Mouse (Mus musculus): ENCODE results near the gene Rce1. TPM values are rescaled to one million over a fixed set of nuclear protein-coding genes. Genes with fewer than 3 reads are reported as not detected.
A peak's percentile ranks its signal among the peaks of the same experiment; 100 is the strongest.

Rce1 gene
- polyA plus RNA-seq, 1 experiment from 2014 or later, result 52.5 TPM

GRCm38 (mm10) chr19:4644271-4644670 is 18.8 kb upstream of the Rce1 start:
- no peaks in the 10 kb centered on the region for H3K9me3 ChIP-seq (ENCODE audit: low read length)
- 41% methylated on average over 10 of the region's 10 CpGs for WGBS
- no peak for DNase-seq (ENCODE audit: low spot score)

GRCm38 (mm10) chr19:4635986-4636385 is 10.5 kb upstream of the Rce1 start:
- Histone ChIP-seq H3K27ac (ENCODE audit: low read length) (no peak overlapping the region), H3K4me3 (ENCODE audit: low read depth, low read length) (no peak overlapping the region), H3K27me3 (replicated peaks; ENCODE audit: insufficient read depth, low read length) (no peaks in the 10 kb centered on the region), H3K4me1 (ENCODE audit: insufficient read depth, low read depth, low read length) (no peaks in the 10 kb centered on the region), H3K9me3 (ENCODE audit: low read length) (no peaks in the 10 kb centered on the region), H3K36me3 (ENCODE audit: insufficient read depth, low read length) (no peaks in the 10 kb centered on the region), H3K4me2 (replicated peaks; ENCODE audit: low read depth, low read length) (no peak overlapping the region), H3K9ac (replicated peaks; ENCODE audit: low read depth) (no peak overlapping the region)
- ATAC-seq (no peak), DNase-seq (ENCODE audit: low spot score) (no peak)
- TF ChIP-seq CTCF (IDR thresholded peaks at IDR 0.05), result no peak
- no peak for TF ChIP-seq EP300 (IDR thresholded peaks at IDR 0.05)
- WGBS, result 68% methylated on average over 4 of the region's 4 CpGs

More at GRCm38 (mm10) chr19:4644271-4644670, 18.8 kb upstream of the Rce1 start:
- no peaks in the 10 kb centered on the region for H3K4me1 ChIP-seq (ENCODE audit: insufficient read depth, low read depth, low read length)
- ATAC-seq, result no peak
- no peak overlapping the region for H3K4me2 ChIP-seq (replicated peaks; ENCODE audit: low read depth, low read length)
- H3K36me3 ChIP-seq (ENCODE audit: insufficient read depth, low read length), result no peaks in the 10 kb centered on the region
- no peak overlapping the region for H3K9ac ChIP-seq (replicated peaks; ENCODE audit: low read depth)
- H3K27me3 ChIP-seq (replicated peaks; ENCODE audit: insufficient read depth, low read length), result no peaks in the 10 kb centered on the region
- no peak for TF ChIP-seq EP300 (IDR thresholded peaks at IDR 0.05)
- TF ChIP-seq CTCF (IDR thresholded peaks at IDR 0.05), result peak; percentile 55
- no peak overlapping the region for H3K4me3 ChIP-seq (ENCODE audit: low read depth, low read length)
- no peak overlapping the region for H3K27ac ChIP-seq (ENCODE audit: low read length)

DNA sequence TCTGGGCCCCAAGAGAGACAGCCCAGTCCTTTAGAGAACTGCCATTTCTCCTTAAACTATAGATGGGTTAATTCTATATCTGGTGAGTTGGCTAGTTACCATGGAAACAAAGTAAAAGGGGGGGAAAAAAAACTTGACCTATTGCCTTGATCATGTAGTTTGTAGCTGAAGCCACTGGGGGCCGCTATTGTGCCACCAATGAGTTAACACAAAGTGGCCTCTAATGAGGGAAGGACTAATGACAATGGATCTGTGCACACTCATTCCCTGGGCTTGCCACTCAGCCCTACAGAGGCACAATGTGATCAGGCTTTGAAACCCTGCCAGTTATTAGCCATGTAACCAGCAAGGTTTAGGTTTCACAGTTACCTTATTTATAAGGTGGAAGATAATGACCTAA is 3.4 kb upstream of the Rce1 start:
- Histone ChIP-seq H3K36me3 (ENCODE audit: insufficient read depth, low read length) (no peaks in the 10 kb centered on the region), H3K9ac (replicated peaks; ENCODE audit: low read depth) (no peak overlapping the region), H3K27me3 (replicated peaks; ENCODE audit: insufficient read depth, low read length) (no peaks in the 10 kb centered on the region), H3K9me3 (ENCODE audit: low read length) (no peaks in the 10 kb centered on the region), H3K27ac (ENCODE audit: low read length) (no peak overlapping the region), H3K4me1 (ENCODE audit: insufficient read depth, low read depth, low read length) (peaks cover 10% of the 10 kb centered on the region; the same call in 1 of the 2 replicates), H3K4me3 (ENCODE audit: low read depth, low read length) (no peak overlapping the region), H3K4me2 (replicated peaks; ENCODE audit: low read depth, low read length) (no peak overlapping the region)
- WGBS, result 3% methylated on average over 1 of the region's 1 CpGs
- peak; percentile 78 for DNase-seq (ENCODE audit: low spot score)
- TF ChIP-seq EP300 (IDR thresholded peaks at IDR 0.05), result no peak
- peak; percentile 91 for TF ChIP-seq CTCF (IDR thresholded peaks at IDR 0.05)
- no peak for ATAC-seq

GRCm38 (mm10) chr19:4625829-4626535 is 541 bp upstream of the Rce1 start:
- DNase-seq (ENCODE audit: low spot score) (no peak), ATAC-seq (peak; percentile 64)
- Histone ChIP-seq H3K27me3 (replicated peaks; ENCODE audit: insufficient read depth, low read length) (no peaks in the 10 kb centered on the region), H3K4me3 (ENCODE audit: low read depth, low read length) (peak overlapping the region; percentile 87), H3K9me3 (ENCODE audit: low read length) (no peaks in the 10 kb centered on the region), H3K36me3 (ENCODE audit: insufficient read depth, low read length) (0 out of 2 replicates have a peak, but pooled peaks cover 2% of the 10 kb centered on the region), H3K4me2 (replicated peaks; ENCODE audit: low read depth, low read length) (peak overlapping the region; percentile 97), H3K9ac (replicated peaks; ENCODE audit: low read depth) (peak overlapping the region; percentile 89), H3K4me1 (ENCODE audit: insufficient read depth, low read depth, low read length) (peaks cover 10% of the 10 kb centered on the region; the same call in 1 of the 2 replicates), H3K27ac (ENCODE audit: low read length) (peak overlapping the region; percentile 85)
- 1% methylated on average over 35 of the region's 35 CpGs for WGBS
- TF ChIP-seq CTCF (IDR thresholded peaks at IDR 0.05) (no peak), EP300 (IDR thresholded peaks at IDR 0.05) (no peak)

DNA sequence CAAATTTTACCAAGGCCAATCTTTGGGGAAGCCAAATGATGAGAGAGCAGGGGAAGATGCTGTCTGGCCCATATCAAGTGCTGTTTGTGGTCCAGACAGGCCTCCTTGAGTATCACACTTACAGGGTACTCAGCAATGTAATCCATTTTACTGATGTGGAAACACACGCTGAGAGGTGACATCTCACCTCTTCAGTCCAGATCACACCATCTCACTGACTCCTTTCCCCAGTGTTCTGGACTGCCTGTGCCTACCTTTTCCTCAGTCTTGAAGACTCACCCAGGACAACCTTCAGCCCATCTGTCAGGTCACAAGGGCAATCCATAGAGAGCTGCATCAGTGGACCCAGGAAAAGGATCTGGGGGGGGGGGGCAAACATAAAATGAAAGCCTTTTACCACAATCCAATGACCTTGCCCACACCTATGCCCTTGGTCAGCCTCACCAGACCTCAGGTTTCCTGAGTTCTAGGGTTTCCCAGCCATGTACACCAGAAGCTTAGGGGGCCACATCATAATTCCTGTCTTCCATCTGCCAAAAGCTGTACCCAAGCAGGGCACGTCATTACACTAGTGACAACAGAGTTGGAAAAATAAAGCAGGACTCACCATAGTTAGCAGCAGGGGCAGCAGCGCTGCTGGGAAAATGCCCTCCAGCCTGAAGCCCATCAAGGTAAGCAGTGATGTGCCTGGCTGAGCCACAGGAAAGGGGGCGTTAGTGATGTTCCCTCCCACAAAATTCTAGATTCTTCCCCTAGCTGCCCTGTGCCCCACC is 849 bp downstream of the Rce1 start:
- Histone ChIP-seq H3K4me1 (ENCODE audit: insufficient read depth, low read depth, low read length) (peaks cover 10% of the 10 kb centered on the region; the same call in 1 of the 2 replicates), H3K4me3 (ENCODE audit: low read depth, low read length) (peak overlapping the region; percentile 87), H3K9ac (replicated peaks; ENCODE audit: low read depth) (peak overlapping the region; percentile 89), H3K27ac (ENCODE audit: low read length) (peak overlapping the region; percentile 85), H3K9me3 (ENCODE audit: low read length) (no peaks in the 10 kb centered on the region), H3K36me3 (ENCODE audit: insufficient read depth, low read length) (0 out of 2 replicates have a peak, but pooled peaks cover 2% of the 10 kb centered on the region), H3K4me2 (replicated peaks; ENCODE audit: low read depth, low read length) (peak overlapping the region; percentile 97), H3K27me3 (replicated peaks; ENCODE audit: insufficient read depth, low read length) (no peaks in the 10 kb centered on the region)
- WGBS, result 23% methylated on average over 4 of the region's 4 CpGs
- no peak for ATAC-seq
- no peak for DNase-seq (ENCODE audit: low spot score)
- TF ChIP-seq CTCF (IDR thresholded peaks at IDR 0.05) (no peak), EP300 (IDR thresholded peaks at IDR 0.05) (no peak)

DNA sequence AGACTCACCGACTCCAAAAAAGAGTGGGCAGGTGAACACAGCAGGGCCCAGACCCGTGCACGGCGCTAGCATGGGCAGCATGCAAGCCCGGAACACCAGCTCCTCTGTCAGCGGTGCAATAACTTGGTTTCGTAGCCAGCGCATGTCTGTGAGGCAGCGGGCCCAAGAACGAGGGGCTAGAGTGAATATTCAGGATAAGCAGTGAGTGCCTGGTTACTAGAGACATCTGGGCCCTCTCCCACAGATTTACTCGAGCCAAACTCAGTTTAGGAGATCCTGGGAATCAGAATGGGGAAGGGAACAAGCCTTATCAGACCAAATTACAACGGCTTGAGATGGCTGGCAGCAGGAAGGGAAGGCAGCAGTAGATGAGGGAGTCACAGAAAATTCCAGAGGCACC is 1.4 kb downstream of the Rce1 start:
- Histone ChIP-seq H3K9ac (replicated peaks; ENCODE audit: low read depth) (no peak overlapping the region), H3K27me3 (replicated peaks; ENCODE audit: insufficient read depth, low read length) (no peaks in the 10 kb centered on the region), H3K27ac (ENCODE audit: low read length) (no peak overlapping the region), H3K4me3 (ENCODE audit: low read depth, low read length) (no peak overlapping the region), H3K9me3 (ENCODE audit: low read length) (no peaks in the 10 kb centered on the region), H3K36me3 (ENCODE audit: insufficient read depth, low read length) (0 out of 2 replicates have a peak, but pooled peaks cover 2% of the 10 kb centered on the region), H3K4me2 (replicated peaks; ENCODE audit: low read depth, low read length) (no peak overlapping the region), H3K4me1 (ENCODE audit: insufficient read depth, low read depth, low read length) (peaks cover 10% of the 10 kb centered on the region; the same call in 1 of the 2 replicates)
- 86% methylated on average over 12 of the region's 12 CpGs for WGBS
- DNase-seq (ENCODE audit: low spot score), result no peak
- TF ChIP-seq EP300 (IDR thresholded peaks at IDR 0.05), result no peak
- TF ChIP-seq CTCF (IDR thresholded peaks at IDR 0.05), result no peak
- ATAC-seq, result no peak
